Mouse (Mus musculus) limb, embryonic 13.5 days (tissue): ENCODE measurements around the gene Olfr520. TPM values are rescaled to one million over a fixed set of nuclear protein-coding genes. Genes with fewer than 3 reads are reported as not detected.
A peak's percentile ranks its signal among the peaks of the same experiment; 100 is the strongest.

ENCODE experiments used
- ATAC-seq: fragments of 200-750 bp; cut with Nextera tagmentation; 2 replicates; pipeline ENCODE4 v1.8.0; 2017; ENCODE audit warnings: low read depth, moderate number of reproducible peaks, moderate TSS enrichment; ENCODE audit not compliant: low FRiP score
- H3K27ac ChIP-seq: fragments of 300-500 bp; sonication (generic); 2 replicates; pipeline ENCODE4 v1.5.1; 2015; ENCODE audit warnings: inconsistent platforms, mild to moderate bottlenecking, moderate library complexity
- H3K27me3 ChIP-seq: fragments of 300-500 bp; sonication (generic); 2 replicates; pipeline ENCODE4 v1.6.1; 2015; ENCODE audit warnings: mild to moderate bottlenecking, inconsistent platforms
- H3K36me3 ChIP-seq: fragments of 300-500 bp; sonication (generic); 2 replicates; pipeline ENCODE4 v1.6.1; 2015; ENCODE audit warnings: inconsistent platforms, mild to moderate bottlenecking, moderate library complexity
- H3K4me1 ChIP-seq: fragments of 300-500 bp; sonication (generic); 2 replicates; pipeline ENCODE4 v1.6.1; 2015; ENCODE audit warnings: inconsistent platforms
- H3K4me2 ChIP-seq: fragments of 300-500 bp; sonication (generic); replicated peaks from 2 replicates; pipeline ENCODE4 v1.6.1; 2015; ENCODE audit warnings: inconsistent platforms, mild to moderate bottlenecking, moderate library complexity
- H3K4me3 ChIP-seq: fragments of 300-500 bp; sonication (generic); 2 replicates; pipeline ENCODE4 v1.5.1; 2015; ENCODE audit warnings: moderate library complexity, mild to moderate bottlenecking, inconsistent platforms
- H3K9ac ChIP-seq: fragments of 300-500 bp; sonication (generic); 2 replicates; pipeline ENCODE4 v1.6.1; 2015; ENCODE audit warnings: mild to moderate bottlenecking, inconsistent platforms
- H3K9me3 ChIP-seq: fragments of 300-500 bp; sonication (generic); 2 replicates; pipeline ENCODE4 v1.6.1; 2016; ENCODE audit warnings: inconsistent platforms
- WGBS: fragments of 180-500 bp; shearing (Covaris S2); methylation state at CpG from one replicate; pipeline ENCODE4 v1.1.7; 2015; 5-methylcytosine and 5-hydroxymethylcytosine counted together
- polyA plus RNA-seq: library from polyadenylated mRNA; unstranded; fragments of >200 nt; fragmentation: Nextera tagmentation; extraction: Ambion mirVana; gene quantifications from 2 replicates; pipeline ENCODE4 v1.2.1, GENCODE M21; 2015

Gene Olfr520
- polyA plus RNA-seq, 1 experiment from 2014 or later = not detected

- Histone ChIP-seq H3K9ac (no peak overlapping the region; the same call in 1 of the 2 replicates), H3K9me3 (no peaks in the 10 kb centered on the region), H3K36me3 (no peaks in the 10 kb centered on the region), H3K4me1 (peaks cover 13% of the 10 kb centered on the region), H3K4me2 (no peak overlapping the region), H3K4me3 (no peak overlapping the region), H3K27me3 (no peaks in the 10 kb centered on the region), H3K27ac (no peak overlapping the region)
- no peak for ATAC-seq
- 50% methylated on average over 6 of the region's 6 CpGs for WGBS
Observed at GRCm38 (mm10) chr7:99702201-99702600, 27.9 kb upstream of the Olfr520 start.

GRCm38 (mm10) chr7:99704736-99705519 lies 25.1 kb upstream of the Olfr520 start:
- no peaks in the 10 kb centered on the region for H3K9me3 ChIP-seq

GRCm38 (mm10) chr7:99706341-99707037 lies 23.6 kb upstream of the Olfr520 start:
- Histone ChIP-seq H3K4me1 (peaks cover 23% of the 10 kb centered on the region), H3K27ac (peak overlapping the region; percentile 6; the same call in 1 of the 2 replicates), H3K9ac (no peak overlapping the region), H3K36me3 (no peaks in the 10 kb centered on the region), H3K9me3 (no peaks in the 10 kb centered on the region), H3K4me2 (peak overlapping the region; percentile 3; the same call in 1 of the 2 replicates), H3K4me3 (no peak overlapping the region), H3K27me3 (peaks cover 7% of the 10 kb centered on the region; the same call in 1 of the 2 replicates)
- WGBS = 43% methylated on average over 4 of the region's 4 CpGs
- ATAC-seq = peak; percentile 70; the same call in 1 of the 2 replicates

More at GRCm38 (mm10) chr7:99704736-99705519, 25.1 kb upstream of the Olfr520 start:
- Histone ChIP-seq H3K9ac (no peak overlapping the region), H3K36me3 (no peaks in the 10 kb centered on the region), H3K27me3 (peaks cover 4% of the 10 kb centered on the region; the same call in 1 of the 2 replicates), H3K4me2 (no peak overlapping the region), H3K27ac (no peak overlapping the region), H3K4me1 (peaks cover 23% of the 10 kb centered on the region), H3K4me3 (no peak overlapping the region)
- ATAC-seq = no peak
- 85% methylated on average over 3 of the region's 3 CpGs for WGBS

GRCm38 (mm10) chr7:99707038-99707595 lies 23.0 kb upstream of the Olfr520 start:
- ATAC-seq = no peak
- peaks cover 7% of the 10 kb centered on the region; the same call in 1 of the 2 replicates for H3K27me3 ChIP-seq
- H3K9me3 ChIP-seq = no peaks in the 10 kb centered on the region
- no peaks in the 10 kb centered on the region for H3K36me3 ChIP-seq
- 0 out of 2 replicates have a peak overlapping the region, but pooled peaks have one; percentile 6 for H3K27ac ChIP-seq
- H3K4me1 ChIP-seq = peaks cover 23% of the 10 kb centered on the region
- no peak overlapping the region for H3K9ac ChIP-seq
- 28% methylated on average over 4 of the region's 4 CpGs for whole genome bisulfite sequencing
- no peak overlapping the region for H3K4me2 ChIP-seq
- H3K4me3 ChIP-seq = no peak overlapping the region

GRCm38 (mm10) chr7:99707671-99708070 lies 22.4 kb upstream of the Olfr520 start:
- no peak overlapping the region for H3K4me2 ChIP-seq
- no peak overlapping the region for H3K4me3 ChIP-seq
- peaks cover 7% of the 10 kb centered on the region; the same call in 1 of the 2 replicates for H3K27me3 ChIP-seq
- peaks cover 23% of the 10 kb centered on the region for H3K4me1 ChIP-seq
- no peak overlapping the region for H3K27ac ChIP-seq
- no peaks in the 10 kb centered on the region for H3K36me3 ChIP-seq
- H3K9ac ChIP-seq = no peak overlapping the region
- 82% methylated on average over 6 of the region's 6 CpGs for WGBS
- no peaks in the 10 kb centered on the region for H3K9me3 ChIP-seq
- no peak for ATAC-seq

GRCm38 (mm10) chr7:99708301-99708721 lies 21.8 kb upstream of the Olfr520 start:
- 56% methylated on average over 8 of the region's 8 CpGs for WGBS

GRCm38 (mm10) chr7:99708750-99709149 lies 21.3 kb upstream of the Olfr520 start:
- H3K4me1 ChIP-seq = peaks cover 23% of the 10 kb centered on the region
- no peak for ATAC-seq
- no peaks in the 10 kb centered on the region for H3K36me3 ChIP-seq
- H3K4me2 ChIP-seq = no peak overlapping the region
- no peaks in the 10 kb centered on the region for H3K9me3 ChIP-seq
- no peak overlapping the region for H3K9ac ChIP-seq
- no peak overlapping the region for H3K27ac ChIP-seq
- 61% methylated on average over 5 of the region's 5 CpGs for WGBS
- H3K27me3 ChIP-seq = peaks cover 11% of the 10 kb centered on the region; the same call in 1 of the 2 replicates
- H3K4me3 ChIP-seq = no peak overlapping the region

More at GRCm38 (mm10) chr7:99708301-99708721, 21.8 kb upstream of the Olfr520 start:
- ATAC-seq = no peak
- Histone ChIP-seq H3K9me3 (no peaks in the 10 kb centered on the region), H3K4me3 (no peak overlapping the region), H3K4me2 (no peak overlapping the region), H3K4me1 (peaks cover 23% of the 10 kb centered on the region), H3K36me3 (no peaks in the 10 kb centered on the region), H3K27me3 (peaks cover 7% of the 10 kb centered on the region; the same call in 1 of the 2 replicates), H3K27ac (no peak overlapping the region), H3K9ac (no peak overlapping the region)

- 52% methylated on average over 7 of the region's 7 CpGs for WGBS
- ATAC-seq = no peak
- H3K4me2 ChIP-seq = no peak overlapping the region
- no peaks in the 10 kb centered on the region for H3K9me3 ChIP-seq
- H3K4me1 ChIP-seq = peaks cover 23% of the 10 kb centered on the region
- H3K9ac ChIP-seq = no peak overlapping the region
- H3K36me3 ChIP-seq = no peaks in the 10 kb centered on the region
- no peak overlapping the region for H3K4me3 ChIP-seq
- H3K27me3 ChIP-seq = peaks cover 12% of the 10 kb centered on the region; the same call in 1 of the 2 replicates
- H3K27ac ChIP-seq = no peak overlapping the region
Observed at GRCm38 (mm10) chr7:99709992-99710391, 20.1 kb upstream of the Olfr520 start.

GRCm38 (mm10) chr7:99710476-99710875 lies 19.6 kb upstream of the Olfr520 start:
- H3K4me3 ChIP-seq = no peak overlapping the region
- H3K9me3 ChIP-seq = no peaks in the 10 kb centered on the region
- H3K27me3 ChIP-seq = peaks cover 12% of the 10 kb centered on the region; the same call in 1 of the 2 replicates
- no peaks in the 10 kb centered on the region for H3K36me3 ChIP-seq
- peaks cover 23% of the 10 kb centered on the region for H3K4me1 ChIP-seq
- no peak overlapping the region for H3K27ac ChIP-seq
- H3K9ac ChIP-seq = no peak overlapping the region
- no peak for ATAC-seq
- WGBS = 9% methylated on average over 1 of the region's 1 CpGs
- no peak overlapping the region for H3K4me2 ChIP-seq

GRCm38 (mm10) chr7:99711166-99711565 lies 18.9 kb upstream of the Olfr520 start, which contains the start of gene Slco2b1:
Slco2b1 (minus strand) TSS chr7:99711340.
- Histone ChIP-seq H3K4me2 (no peak within 1 kb of the TSS), H3K4me3 (no peak within 1 kb of the TSS), H3K9ac (no peak within 1 kb of the TSS), H3K9me3 (no peaks in the 10 kb centered on the region), H3K36me3 (no peaks in the 10 kb centered on the region), H3K27ac (no peak within 1 kb of the TSS), H3K27me3 (peaks cover 12% of the 10 kb centered on the region; the same call in 1 of the 2 replicates), H3K4me1 (peaks cover 21% of the 10 kb centered on the region)
- ATAC-seq = no peak
- WGBS = 84% methylated on average over 8 of the region's 8 CpGs

- H3K36me3 ChIP-seq = no peaks in the 10 kb centered on the region
- peaks cover 8% of the 10 kb centered on the region; the same call in 1 of the 2 replicates for H3K4me1 ChIP-seq
- H3K9ac ChIP-seq = no peak overlapping the region
- no peaks in the 10 kb centered on the region for H3K9me3 ChIP-seq
- WGBS = 81% methylated on average over 4 of the region's 4 CpGs
- no peak overlapping the region for H3K27ac ChIP-seq
- peaks cover 12% of the 10 kb centered on the region; the same call in 1 of the 2 replicates for H3K27me3 ChIP-seq
- H3K4me3 ChIP-seq = no peak overlapping the region
- no peak for ATAC-seq
- H3K4me2 ChIP-seq = no peak overlapping the region
Observed at GRCm38 (mm10) chr7:99712431-99712830, 17.6 kb upstream of the Olfr520 start.
